Mouse (Mus musculus): ENCODE data around the gene Pacrg.

DNA sequence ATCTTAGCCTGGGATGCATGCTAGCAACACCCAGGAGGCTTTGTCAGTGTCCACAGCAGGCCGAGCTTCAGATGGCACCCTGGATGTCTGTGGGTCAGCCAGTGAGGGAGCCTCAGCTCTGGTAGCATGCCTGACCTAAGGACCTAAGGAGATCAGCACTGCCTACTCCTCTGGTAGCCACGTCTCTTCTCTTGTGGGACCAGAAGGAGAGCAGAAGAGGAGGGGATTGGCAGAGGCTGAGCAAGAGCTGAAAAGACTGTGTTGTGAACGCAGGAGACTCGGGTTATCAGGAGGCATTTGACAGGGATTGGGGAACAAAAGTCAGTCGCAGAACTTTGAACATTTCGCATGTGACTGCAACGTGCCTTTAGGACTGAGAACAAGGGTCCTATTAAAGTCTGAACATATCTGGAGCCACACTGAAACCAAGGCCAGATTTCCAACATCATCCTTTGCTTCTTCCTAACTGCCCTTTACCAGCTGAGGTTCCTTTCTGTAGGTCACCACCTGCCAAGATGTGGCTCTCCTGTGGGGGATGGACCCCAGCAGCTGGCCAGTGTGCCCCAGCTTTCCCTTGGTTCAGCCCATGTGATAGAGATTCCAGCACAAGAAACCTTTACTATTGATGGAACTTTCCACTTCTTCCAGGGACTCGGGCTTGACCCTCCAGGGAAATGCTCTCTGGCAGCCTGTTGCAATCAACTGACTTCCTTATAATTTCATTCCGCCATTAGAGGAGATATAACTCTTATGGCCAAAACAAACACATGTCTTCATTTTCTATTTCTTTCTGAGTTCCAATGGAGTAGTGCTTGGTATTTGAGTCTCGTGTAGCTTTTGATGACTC, 329.0 kb downstream of the Pacrg start:
- TF ChIP-seq POLR2A (IDR thresholded peaks at IDR 0.05; ENCODE audit: extremely low read depth, insufficient read depth, low read length), result no peak
- no peak for TF ChIP-seq CTCF (IDR thresholded peaks at IDR 0.05; ENCODE audit: extremely low read depth, insufficient read depth, low read length)
